Mouse (Mus musculus) hindbrain, embryonic 14.5 days (tissue): ENCODE results near the gene Mxra8. TPM values are rescaled to one million over a fixed set of nuclear protein-coding genes. Genes with fewer than 3 reads are reported as not detected.
A peak's percentile ranks its signal among the peaks of the same experiment; 100 is the strongest.

ENCODE experiments used
- ATAC-seq: fragments of 200-750 bp; cut with Nextera tagmentation; 2 replicates; pipeline ENCODE4 v1.8.0; 2017; ENCODE audit warnings: moderate number of reproducible peaks, mild to moderate bottlenecking, moderate TSS enrichment, moderate library complexity; ENCODE audit not compliant: low FRiP score
- DNase-seq: peaks from one replicate; pipeline ENCODE4 v3.0.0-alpha.2; 2015; ENCODE audit warnings: low spot score
- H3K27ac ChIP-seq: fragments of 300-500 bp; sonication (generic); 2 replicates; pipeline ENCODE4 v1.5.1; 2014; ENCODE audit warnings: mild to moderate bottlenecking, moderate library complexity
- H3K27me3 ChIP-seq: fragments of 300-500 bp; sonication (generic); 2 replicates; pipeline ENCODE4 v1.6.1; 2014; ENCODE audit warnings: mild to moderate bottlenecking, low read length, mixed read lengths; ENCODE audit not compliant: control insufficient read depth, insufficient read depth
- H3K36me3 ChIP-seq: fragments of 300-500 bp; sonication (generic); replicated peaks from 2 replicates; pipeline ENCODE4 v1.6.1; 2014; ENCODE audit not compliant: control insufficient read depth, insufficient read depth
- H3K4me1 ChIP-seq: fragments of 300-500 bp; sonication (generic); replicated peaks from 2 replicates; pipeline ENCODE4 v1.6.1; 2014; ENCODE audit warnings: antibody characterized with exemption, low read length, mixed read lengths; ENCODE audit not compliant: control insufficient read depth, insufficient read depth
- H3K4me2 ChIP-seq: fragments of 300-500 bp; sonication (generic); replicated peaks from 2 replicates; pipeline ENCODE4 v1.6.1; 2014; ENCODE audit warnings: mild to moderate bottlenecking, moderate library complexity
- H3K4me3 ChIP-seq: fragments of 300-500 bp; sonication (generic); replicated peaks from 2 replicates; pipeline ENCODE4 v1.5.1; 2014; ENCODE audit warnings: mild to moderate bottlenecking, low read length
- H3K9ac ChIP-seq: fragments of 300-500 bp; sonication (generic); 2 replicates; pipeline ENCODE4 v1.6.1; 2014
- H3K9me3 ChIP-seq: fragments of 300-500 bp; sonication (generic); 2 replicates; pipeline ENCODE4 v1.6.1; 2016; ENCODE audit warnings: low read length; ENCODE audit not compliant: control insufficient read depth
- WGBS: fragments of 180-500 bp; shearing (Covaris S2); extraction: QIAGEN DNeasy Blood & Tissue Kit; methylation state at CpG from one replicate; pipeline ENCODE4 v1.1.7; 2014; 5-methylcytosine and 5-hydroxymethylcytosine counted together
- polyA plus RNA-seq: library from polyadenylated mRNA; unstranded; fragments of >200 nt; fragmentation: Nextera tagmentation; extraction: Ambion mirVana; gene quantifications from 2 replicates; pipeline ENCODE4 v1.2.1, GENCODE M21; 2014

Mxra8 gene
- polyA plus RNA-seq: 24.5 and 25.8 TPM in 2 replicates

DNA sequence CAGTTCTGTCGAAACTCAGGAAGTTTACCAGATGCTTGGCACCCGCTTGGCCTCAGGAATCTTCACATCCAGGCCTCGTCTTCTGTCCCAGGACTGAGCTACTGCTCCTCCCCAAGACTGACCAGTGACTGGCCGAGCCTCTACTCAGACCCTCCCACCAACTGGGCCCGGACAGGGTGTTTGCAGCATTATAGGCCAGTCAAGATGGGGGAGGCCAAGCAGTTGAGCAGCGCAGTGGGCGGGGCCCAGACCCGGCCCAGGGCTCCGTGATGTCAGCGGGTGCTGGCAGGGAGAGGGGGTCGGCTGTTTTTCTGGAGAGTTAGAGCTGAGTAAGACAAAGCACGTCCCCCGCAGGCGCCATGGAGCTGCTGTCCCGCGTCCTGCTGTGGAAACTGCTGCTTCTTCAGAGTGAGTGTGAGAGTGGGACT, at the start of gene Mxra8:
Gene Mxra8 (plus strand): TSS at position 198 of the 428 bp plus-strand sequence.
- H3K27ac ChIP-seq: no peak within 1 kb of the TSS; the same call in 1 of the 2 replicates
- peaks cover 7% of the 10 kb centered on the region for H3K4me1 ChIP-seq

DNA sequence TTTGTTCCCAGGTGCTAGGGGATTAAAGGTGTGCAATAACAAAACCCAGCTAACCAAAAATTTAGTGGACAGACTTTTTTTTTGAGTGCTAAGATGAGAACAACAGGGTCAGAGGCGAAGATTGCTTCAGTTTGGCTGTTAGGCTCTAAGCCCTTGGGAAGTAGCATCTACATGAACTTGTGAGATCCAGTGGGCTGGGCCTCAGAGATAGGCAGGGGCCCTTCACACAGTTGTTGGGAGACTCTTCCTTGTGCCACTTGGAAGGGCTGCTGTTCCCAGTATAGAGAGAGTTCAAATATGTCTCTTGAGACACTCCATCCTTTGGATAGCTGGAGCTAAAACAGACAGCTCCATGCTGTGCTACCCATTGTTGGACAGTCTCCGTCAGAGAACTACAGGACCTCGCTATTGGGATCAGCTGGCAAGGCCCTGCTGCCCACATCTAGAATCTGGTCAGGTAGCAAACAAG, 49.4 kb upstream of the Mxra8 start, which contains the start of gene Ankrd65:
Gene Ankrd65 (plus strand): TSS at position 419 of the 469 bp plus-strand sequence.
- DNase-seq: no peak
- Histone ChIP-seq H3K9ac (no peak within 1 kb of the TSS), H3K4me1 (0 out of 2 replicates have a peak, but pooled peaks cover 3% of the 10 kb centered on the region), H3K4me2 (no peak within 1 kb of the TSS), H3K27ac (no peak within 1 kb of the TSS), H3K9me3 (no peaks in the 10 kb centered on the region), H3K27me3 (no peaks in the 10 kb centered on the region), H3K36me3 (no peaks in the 10 kb centered on the region), H3K4me3 (no peak within 1 kb of the TSS)
- ATAC-seq: no peak
- WGBS: 60% methylated on average over 3 of the region's 3 CpGs

More for the DNA sequence above, at the start of gene Mxra8:
- ATAC-seq (peak; percentile 53; the same call in 1 of the 2 replicates), DNase-seq (no peak)
- Histone ChIP-seq H3K27me3 (peaks cover 9% of the 10 kb centered on the region; the same call in 1 of the 2 replicates), H3K9me3 (no peaks in the 10 kb centered on the region), H3K4me2 (peak within 1 kb of the TSS; percentile 54), H3K36me3 (no peaks in the 10 kb centered on the region), H3K9ac (peak within 1 kb of the TSS; percentile 51), H3K4me3 (peak within 1 kb of the TSS; percentile 25)
- 4% methylated on average over 16 of the region's 16 CpGs for WGBS

DNA sequence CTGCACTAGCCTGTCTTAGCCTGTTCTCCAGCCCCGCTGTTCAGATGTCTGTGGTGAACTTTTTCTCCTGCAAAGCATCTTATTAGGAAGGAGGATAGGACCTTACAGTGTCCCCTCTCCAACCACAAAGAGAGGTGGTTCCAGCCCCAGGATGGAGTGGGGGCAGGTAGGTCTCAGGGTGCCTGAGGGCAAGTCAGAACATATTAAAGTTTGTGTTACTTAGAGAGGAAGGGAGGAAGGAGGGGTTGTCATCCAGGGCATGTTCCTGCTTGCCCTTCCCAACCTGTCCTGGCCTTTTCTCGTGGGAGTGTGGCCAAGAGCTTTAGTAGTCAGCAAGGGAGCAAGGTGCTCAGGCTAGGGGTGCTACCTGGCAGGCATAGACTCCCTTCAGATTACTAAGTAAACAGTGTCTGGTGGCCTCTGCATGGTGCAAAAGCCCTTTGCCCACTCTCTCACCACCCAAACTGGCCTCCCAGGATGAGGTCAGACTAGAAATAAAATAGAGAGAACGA, 48.8 kb upstream of the Mxra8 start:
- Histone ChIP-seq H3K27ac (no peak overlapping the region), H3K9ac (no peak overlapping the region), H3K4me3 (no peak overlapping the region), H3K36me3 (no peaks in the 10 kb centered on the region), H3K9me3 (no peaks in the 10 kb centered on the region), H3K4me2 (no peak overlapping the region), H3K4me1 (no peaks in the 10 kb centered on the region), H3K27me3 (no peaks in the 10 kb centered on the region)
- WGBS: 83% methylated on average over 3 of the region's 3 CpGs
- ATAC-seq: no peak
- no peak for DNase-seq

DNA sequence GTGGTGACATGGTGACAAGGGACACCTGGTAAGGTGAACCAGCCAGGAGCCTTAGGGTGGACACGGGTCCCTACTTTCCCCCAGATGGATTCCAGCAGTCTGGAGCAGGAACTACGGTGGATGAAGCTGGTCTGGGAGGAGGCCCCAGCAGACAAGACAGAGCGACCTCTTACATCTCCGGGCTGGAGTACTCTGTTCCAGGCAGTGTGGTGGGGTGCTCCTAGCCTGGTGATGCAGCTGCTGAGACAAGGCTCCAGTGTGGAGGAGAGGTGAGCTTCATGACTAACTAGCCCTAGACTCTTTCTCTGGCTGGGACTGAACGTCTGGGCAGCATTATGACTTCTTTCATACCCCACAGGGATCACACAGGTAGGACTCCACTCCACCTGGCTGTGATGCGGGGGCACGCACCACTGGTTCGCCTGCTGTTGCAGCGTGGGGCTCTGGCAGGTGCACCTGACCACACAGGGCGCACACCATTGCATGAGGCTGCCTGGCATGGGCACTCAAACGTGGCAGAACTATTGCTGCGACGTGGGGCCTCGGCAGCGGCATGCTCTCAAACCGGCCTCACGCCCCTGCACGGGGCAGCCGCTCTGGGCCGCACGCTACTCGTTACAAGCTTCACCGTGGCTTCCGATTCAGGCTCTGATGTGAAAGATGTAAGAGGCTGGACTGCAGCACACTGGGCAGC, 48.1 kb upstream of the Mxra8 start:
- no peak overlapping the region for H3K4me2 ChIP-seq
- no peak for ATAC-seq
- no peak overlapping the region for H3K4me3 ChIP-seq
- no peaks in the 10 kb centered on the region for H3K4me1 ChIP-seq
- 74% methylated on average over 24 of the region's 24 CpGs for WGBS
- H3K9ac ChIP-seq: no peak overlapping the region
- H3K27me3 ChIP-seq: no peaks in the 10 kb centered on the region
- no peaks in the 10 kb centered on the region for H3K36me3 ChIP-seq
- H3K9me3 ChIP-seq: no peaks in the 10 kb centered on the region
- DNase-seq: no peak
- no peak overlapping the region for H3K27ac ChIP-seq

DNA sequence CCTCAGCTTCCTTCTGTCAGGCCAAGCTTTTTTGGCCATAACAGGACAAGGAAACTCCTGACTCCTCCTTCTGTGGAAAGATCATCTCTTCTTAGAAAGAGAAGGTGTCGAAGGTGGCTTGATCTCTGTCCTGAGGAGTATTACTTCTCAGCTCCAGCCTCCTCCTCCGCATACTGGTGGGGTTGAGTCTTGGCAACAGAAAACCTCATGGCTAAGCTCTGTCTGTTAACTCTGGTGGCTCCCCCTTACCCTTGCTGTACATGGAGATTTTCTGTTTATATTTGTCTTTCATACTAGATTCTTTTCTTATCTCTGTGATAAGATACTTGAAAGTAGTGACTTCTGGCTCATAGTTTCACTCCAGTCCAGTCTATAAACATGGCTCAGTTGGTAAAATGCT, 45.8 kb upstream of the Mxra8 start:
- ATAC-seq (no peak), DNase-seq (no peak)
- Histone ChIP-seq H3K9me3 (no peaks in the 10 kb centered on the region), H3K27me3 (no peaks in the 10 kb centered on the region), H3K27ac (no peak overlapping the region), H3K9ac (no peak overlapping the region), H3K36me3 (no peaks in the 10 kb centered on the region), H3K4me2 (no peak overlapping the region), H3K4me1 (no peaks in the 10 kb centered on the region), H3K4me3 (no peak overlapping the region)
- WGBS: 87% methylated on average over 2 of the region's 2 CpGs

DNA sequence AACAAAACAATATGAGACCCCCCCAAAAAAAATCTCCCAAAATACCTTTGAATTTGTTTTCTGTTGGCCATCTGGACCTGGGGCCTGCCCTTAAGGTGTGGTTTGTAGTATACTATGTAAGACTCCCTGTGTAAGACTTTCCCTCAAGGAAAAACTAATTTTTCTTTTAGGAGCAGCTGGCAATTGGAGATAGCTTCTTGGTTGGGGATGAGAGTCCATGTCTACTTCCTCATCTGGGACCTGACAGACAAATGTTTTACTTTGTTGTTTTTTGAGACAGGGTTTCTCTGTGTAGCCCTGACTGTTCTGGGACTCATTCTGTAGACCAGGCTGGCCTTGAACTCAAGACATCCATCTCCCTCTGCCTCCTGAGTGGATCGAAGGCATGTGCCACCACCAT, 37.4 kb upstream of the Mxra8 start:
- 100% methylated on average over 1 of the region's 1 CpGs for WGBS
- H3K9ac ChIP-seq: no peak overlapping the region
- no peak overlapping the region for H3K4me3 ChIP-seq
- no peak overlapping the region for H3K27ac ChIP-seq
- H3K9me3 ChIP-seq: no peaks in the 10 kb centered on the region
- ATAC-seq (no peak), DNase-seq (no peak)
- no peak overlapping the region for H3K4me2 ChIP-seq
- H3K4me1 ChIP-seq: peaks cover 11% of the 10 kb centered on the region
- H3K36me3 ChIP-seq: peaks cover 20% of the 10 kb centered on the region
- no peaks in the 10 kb centered on the region for H3K27me3 ChIP-seq

DNA sequence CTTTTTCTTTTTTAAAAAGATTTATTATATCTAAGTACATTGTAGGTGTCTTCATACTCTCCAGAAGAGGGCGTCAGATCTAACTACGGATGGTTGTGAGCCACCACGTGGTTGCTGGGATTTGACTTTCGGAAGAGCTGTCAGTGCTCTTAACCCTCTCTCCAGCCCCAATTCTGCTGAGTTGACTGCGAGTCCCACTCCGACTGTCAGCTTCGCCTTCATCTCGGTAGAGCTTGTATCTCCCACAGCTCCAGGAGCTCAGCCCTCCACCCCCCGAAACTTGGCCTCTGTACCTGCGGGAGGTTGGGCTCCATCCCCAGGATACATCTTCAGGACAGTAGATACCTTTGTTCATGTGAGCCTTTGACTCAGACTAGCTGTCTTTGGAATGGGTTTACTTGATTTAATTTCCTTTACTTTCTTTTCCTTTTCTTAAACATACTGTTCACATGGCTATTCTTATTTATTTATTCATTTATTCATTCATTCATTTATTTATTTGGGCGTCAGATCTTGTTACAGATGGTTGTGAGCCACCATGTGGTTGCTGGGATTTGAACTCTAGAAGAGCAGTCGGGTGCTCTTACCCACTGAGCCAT, 36.6 kb upstream of the Mxra8 start, which contains the start of gene Mrpl20:
Gene Mrpl20 (plus strand): TSS at position 138 of the 599 bp plus-strand sequence.
- Histone ChIP-seq H3K4me3 (peak within 1 kb of the TSS; percentile 82), H3K4me2 (peak within 1 kb of the TSS; percentile 92), H3K4me1 (peaks cover 11% of the 10 kb centered on the region), H3K27me3 (no peaks in the 10 kb centered on the region), H3K9me3 (no peaks in the 10 kb centered on the region), H3K36me3 (peaks cover 28% of the 10 kb centered on the region), H3K9ac (peak within 1 kb of the TSS; percentile 77), H3K27ac (peak within 1 kb of the TSS; percentile 67)
- ATAC-seq: peak; percentile 70
- 12% methylated on average over 12 of the region's 12 CpGs for WGBS
- DNase-seq: no peak

DNA sequence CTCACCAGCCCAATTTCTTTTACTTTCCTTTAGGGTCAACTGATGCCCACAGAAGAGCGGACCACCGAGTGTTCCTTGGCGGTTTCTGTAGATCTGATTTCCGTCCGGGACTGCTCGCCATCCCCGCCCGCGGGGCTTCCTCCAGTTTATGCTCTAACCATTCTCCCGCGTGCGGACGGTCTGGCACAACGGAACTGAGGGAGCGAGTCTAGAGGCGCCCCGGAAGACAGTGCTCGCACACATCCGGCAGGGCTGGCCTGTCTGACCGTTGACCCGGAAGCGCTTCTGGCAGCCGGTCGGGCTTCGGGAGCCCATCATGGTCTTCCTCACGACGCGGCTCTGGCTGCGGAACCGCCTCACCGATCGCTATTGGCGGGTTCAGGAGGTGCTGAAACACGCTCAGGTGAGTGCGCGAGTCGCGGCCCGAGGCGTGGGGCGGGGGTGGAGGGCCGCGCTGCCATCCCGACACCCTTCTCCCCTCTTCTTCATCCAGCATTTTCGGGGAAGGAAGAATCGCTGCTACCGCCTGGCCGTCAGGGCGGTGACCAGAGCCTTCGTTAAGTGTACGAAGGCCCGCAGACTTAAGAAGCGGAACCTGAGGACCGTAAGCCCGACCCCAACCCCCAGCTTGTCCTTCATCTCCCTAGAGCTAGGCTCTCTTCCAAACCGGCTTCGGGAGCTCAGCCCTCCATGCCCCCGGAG, 36.0 kb upstream of the Mxra8 start:
- H3K27me3 ChIP-seq: no peaks in the 10 kb centered on the region
- ATAC-seq: peak; percentile 98
- peak overlapping the region; percentile 92 for H3K4me2 ChIP-seq
- H3K4me1 ChIP-seq: peaks cover 11% of the 10 kb centered on the region
- H3K36me3 ChIP-seq: peaks cover 35% of the 10 kb centered on the region
- DNase-seq: peak; percentile 97
- H3K27ac ChIP-seq: peak overlapping the region; percentile 67
- peak overlapping the region; percentile 82 for H3K4me3 ChIP-seq
- no peaks in the 10 kb centered on the region for H3K9me3 ChIP-seq
- peak overlapping the region; percentile 77 for H3K9ac ChIP-seq
- WGBS: under 1% methylated on average over 57 of the region's 58 CpGs

DNA sequence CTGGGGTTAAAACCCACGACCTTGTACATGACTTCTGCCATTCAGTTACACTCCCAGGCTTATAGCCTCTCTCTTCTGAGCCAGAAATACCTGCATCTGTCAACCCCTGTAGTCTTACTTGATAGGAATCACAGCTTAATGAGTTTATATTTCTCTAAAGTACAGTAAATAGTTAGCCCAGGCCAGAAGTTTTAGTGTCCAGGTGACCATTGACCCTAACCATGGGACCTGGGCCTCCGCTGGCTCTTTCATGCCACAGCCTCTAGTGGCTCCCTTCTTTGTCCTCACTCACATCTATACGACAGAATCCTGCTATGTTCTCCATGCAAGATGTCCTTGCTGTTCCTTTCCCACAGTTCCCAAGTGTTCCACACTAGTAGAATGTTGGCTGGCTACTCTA, 31.6 kb upstream of the Mxra8 start:
- H3K4me2 ChIP-seq: no peak overlapping the region
- peaks cover 19% of the 10 kb centered on the region for H3K4me1 ChIP-seq
- no peaks in the 10 kb centered on the region for H3K9me3 ChIP-seq
- no peak overlapping the region for H3K4me3 ChIP-seq
- WGBS: 87% methylated on average over 3 of the region's 3 CpGs
- H3K27me3 ChIP-seq: no peaks in the 10 kb centered on the region
- ATAC-seq (no peak), DNase-seq (no peak)
- H3K36me3 ChIP-seq: peaks cover 64% of the 10 kb centered on the region
- no peak overlapping the region for H3K27ac ChIP-seq
- H3K9ac ChIP-seq: no peak overlapping the region
